Mouse (Mus musculus): ENCODE results near the gene Prr5. TPM values are rescaled to one million over a fixed set of nuclear protein-coding genes. Genes with fewer than 3 reads are reported as not detected.

Prr5 gene
- polyA plus RNA-seq, 1 experiment, result not detected

GRCm38 (mm10) chr15:84671401-84672307, 2.2 kb downstream of the Prr5 start:
- TF ChIP-seq POLR2A (IDR thresholded peaks at IDR 0.05; ENCODE audit: insufficient read depth, low read depth, low read length) (no peak), CTCF (IDR thresholded peaks at IDR 0.05; ENCODE audit: insufficient read depth, low read depth, low read length) (no peak)
- WGBS, result 59% methylated on average over 9 of the region's 9 CpGs
- H3K27ac ChIP-seq (ENCODE audit: insufficient read depth, low read depth, low read length), result no peak overlapping the region
- peaks cover 11% of the 10 kb centered on the region; the same call in 1 of the 2 replicates for H3K4me1 ChIP-seq (ENCODE audit: control insufficient read depth, insufficient read depth, low read length)
- H3K4me3 ChIP-seq (ENCODE audit: insufficient read depth, low read depth, low read length), result no peak overlapping the region

GRCm38 (mm10) chr15:84672308-84672615, 2.8 kb downstream of the Prr5 start:
- Histone ChIP-seq H3K4me3 (ENCODE audit: insufficient read depth, low read depth, low read length) (no peak overlapping the region), H3K4me1 (ENCODE audit: control insufficient read depth, insufficient read depth, low read length) (peaks cover 11% of the 10 kb centered on the region; the same call in 1 of the 2 replicates), H3K27ac (ENCODE audit: insufficient read depth, low read depth, low read length) (no peak overlapping the region)
- no peak for TF ChIP-seq POLR2A (IDR thresholded peaks at IDR 0.05; ENCODE audit: insufficient read depth, low read depth, low read length)
- TF ChIP-seq CTCF (IDR thresholded peaks at IDR 0.05; ENCODE audit: insufficient read depth, low read depth, low read length), result no peak
- 80% methylated on average over 4 of the region's 4 CpGs for WGBS

- no peak overlapping the region for H3K4me3 ChIP-seq (ENCODE audit: insufficient read depth, low read depth, low read length)
- no peak for TF ChIP-seq POLR2A (IDR thresholded peaks at IDR 0.05; ENCODE audit: insufficient read depth, low read depth, low read length)
- TF ChIP-seq CTCF (IDR thresholded peaks at IDR 0.05; ENCODE audit: insufficient read depth, low read depth, low read length), result no peak
- H3K27ac ChIP-seq (ENCODE audit: insufficient read depth, low read depth, low read length), result no peak overlapping the region
- H3K4me1 ChIP-seq (ENCODE audit: control insufficient read depth, insufficient read depth, low read length), result peaks cover 11% of the 10 kb centered on the region; the same call in 1 of the 2 replicates
- 77% methylated on average over 3 of the region's 3 CpGs for WGBS
Measured at GRCm38 (mm10) chr15:84672616-84673015, 3.2 kb downstream of the Prr5 start.

- Histone ChIP-seq H3K27ac (ENCODE audit: insufficient read depth, low read depth, low read length) (no peak overlapping the region), H3K4me1 (ENCODE audit: control insufficient read depth, insufficient read depth, low read length) (peaks cover 11% of the 10 kb centered on the region), H3K4me3 (ENCODE audit: insufficient read depth, low read depth, low read length) (no peak overlapping the region)
- WGBS, result 91% methylated on average over 11 of the region's 11 CpGs
- TF ChIP-seq POLR2A (IDR thresholded peaks at IDR 0.05; ENCODE audit: insufficient read depth, low read depth, low read length) (no peak), CTCF (IDR thresholded peaks at IDR 0.05; ENCODE audit: insufficient read depth, low read depth, low read length) (no peak)
Measured at GRCm38 (mm10) chr15:84674329-84675067, 5.1 kb downstream of the Prr5 start.

- no peak for TF ChIP-seq CTCF (IDR thresholded peaks at IDR 0.05; ENCODE audit: insufficient read depth, low read depth, low read length)
- TF ChIP-seq POLR2A (IDR thresholded peaks at IDR 0.05; ENCODE audit: insufficient read depth, low read depth, low read length), result no peak
- peaks cover 13% of the 10 kb centered on the region for H3K4me1 ChIP-seq (ENCODE audit: control insufficient read depth, insufficient read depth, low read length)
- no peak overlapping the region for H3K4me3 ChIP-seq (ENCODE audit: insufficient read depth, low read depth, low read length)
- no peak overlapping the region for H3K27ac ChIP-seq (ENCODE audit: insufficient read depth, low read depth, low read length)
- 72% methylated on average over 8 of the region's 8 CpGs for WGBS
Measured at GRCm38 (mm10) chr15:84675317-84675716, 5.9 kb downstream of the Prr5 start.

- no peak overlapping the region for H3K4me3 ChIP-seq (ENCODE audit: insufficient read depth, low read depth, low read length)
- 59% methylated on average over 11 of the region's 11 CpGs for WGBS
- no peak for TF ChIP-seq POLR2A (IDR thresholded peaks at IDR 0.05; ENCODE audit: insufficient read depth, low read depth, low read length)
- TF ChIP-seq CTCF (IDR thresholded peaks at IDR 0.05; ENCODE audit: insufficient read depth, low read depth, low read length), result no peak
- H3K4me1 ChIP-seq (ENCODE audit: control insufficient read depth, insufficient read depth, low read length), result peaks cover 24% of the 10 kb centered on the region
- H3K27ac ChIP-seq (ENCODE audit: insufficient read depth, low read depth, low read length), result no peak overlapping the region
Measured at GRCm38 (mm10) chr15:84677943-84678342, 8.5 kb downstream of the Prr5 start.

GRCm38 (mm10) chr15:84679090-84679489, 9.7 kb downstream of the Prr5 start:
- Histone ChIP-seq H3K27ac (ENCODE audit: insufficient read depth, low read depth, low read length) (no peak overlapping the region), H3K4me1 (ENCODE audit: control insufficient read depth, insufficient read depth, low read length) (peaks cover 24% of the 10 kb centered on the region), H3K4me3 (ENCODE audit: insufficient read depth, low read depth, low read length) (no peak overlapping the region)
- 96% methylated on average over 4 of the region's 4 CpGs for WGBS
- TF ChIP-seq POLR2A (IDR thresholded peaks at IDR 0.05; ENCODE audit: insufficient read depth, low read depth, low read length), result no peak
- TF ChIP-seq CTCF (IDR thresholded peaks at IDR 0.05; ENCODE audit: insufficient read depth, low read depth, low read length), result no peak

GRCm38 (mm10) chr15:84679794-84680193, 10.4 kb downstream of the Prr5 start:
- WGBS, result 91% methylated on average over 3 of the region's 3 CpGs
- Histone ChIP-seq H3K4me1 (ENCODE audit: control insufficient read depth, insufficient read depth, low read length) (peaks cover 24% of the 10 kb centered on the region), H3K4me3 (ENCODE audit: insufficient read depth, low read depth, low read length) (no peak overlapping the region), H3K27ac (ENCODE audit: insufficient read depth, low read depth, low read length) (no peak overlapping the region)
- TF ChIP-seq POLR2A (IDR thresholded peaks at IDR 0.05; ENCODE audit: insufficient read depth, low read depth, low read length), result no peak
- no peak for TF ChIP-seq CTCF (IDR thresholded peaks at IDR 0.05; ENCODE audit: insufficient read depth, low read depth, low read length)

Data from olfactory bulb, adult 2 months (tissue).